Mouse (Mus musculus): ENCODE results near the gene Ckap5. TPM values are rescaled to one million over a fixed set of nuclear protein-coding genes. Genes with fewer than 3 reads are reported as not detected.
"Not testable (repeated sequence)": the region's sequence is repeated elsewhere in the genome, so short reads cannot be mapped to it uniquely, and the experiment has no call there.

The Ckap5 gene
- 59.8 and 69.1 TPM in 2 replicates for polyA plus RNA-seq (2012; rRNA removed)

- peak; percentile 92 to 96 for DNase-seq (ENCODE audit: extremely low spot score in 1 of 2, low spot score in 1 of 2)
Observed at GRCm38 (mm10) chr2:91526294-91527146, at the start of gene Ckap5. Ckap5 (plus strand) TSS chr2:91526762.

GRCm38 (mm10) chr2:91476841-91477240 is 49.7 kb upstream of the Ckap5 start:
- no peak for DNase-seq (ENCODE audit: extremely low spot score in 1 of 2, low spot score in 1 of 2)

GRCm38 (mm10) chr2:91480399-91480801 is 46.2 kb upstream of the Ckap5 start:
- no peak for DNase-seq (ENCODE audit: extremely low spot score in 1 of 2, low spot score in 1 of 2)

- DNase-seq (ENCODE audit: extremely low spot score in 1 of 2, low spot score in 1 of 2) = peak; percentile 46 to 93
Observed at GRCm38 (mm10) chr2:91480805-91481514, 45.6 kb upstream of the Ckap5 start.

- no peak for DNase-seq (ENCODE audit: extremely low spot score in 1 of 2, low spot score in 1 of 2)
Observed at GRCm38 (mm10) chr2:91484698-91485097, 41.9 kb upstream of the Ckap5 start.

GRCm38 (mm10) chr2:91485256-91485655 is 41.3 kb upstream of the Ckap5 start:
- no peak for DNase-seq (ENCODE audit: extremely low spot score in 1 of 2, low spot score in 1 of 2)

- peak in 1 of 2 experiments; percentile 47 for DNase-seq (ENCODE audit: extremely low spot score in 1 of 2, low spot score in 1 of 2)
Observed at GRCm38 (mm10) chr2:91487295-91487694, 39.3 kb upstream of the Ckap5 start.

- no peak for DNase-seq (ENCODE audit: extremely low spot score in 1 of 2, low spot score in 1 of 2)
Observed at GRCm38 (mm10) chr2:91492071-91492635, 34.4 kb upstream of the Ckap5 start.

GRCm38 (mm10) chr2:91493981-91494380 is 32.6 kb upstream of the Ckap5 start:
- DNase-seq (ENCODE audit: extremely low spot score in 1 of 2, low spot score in 1 of 2) = no peak

GRCm38 (mm10) chr2:91498093-91498719 is 28.4 kb upstream of the Ckap5 start:
- DNase-seq (ENCODE audit: extremely low spot score in 1 of 2, low spot score in 1 of 2) = no peak

- DNase-seq (ENCODE audit: extremely low spot score in 1 of 2, low spot score in 1 of 2) = peak in 1 of 2 experiments; percentile 21
Observed at GRCm38 (mm10) chr2:91508076-91508475, 18.5 kb upstream of the Ckap5 start.

GRCm38 (mm10) chr2:91517186-91517585 is 9.4 kb upstream of the Ckap5 start:
- DNase-seq (ENCODE audit: extremely low spot score in 1 of 2, low spot score in 1 of 2) = peak in 1 of 2 experiments; percentile 26

GRCm38 (mm10) chr2:91527147-91527486 is 555 bp downstream of the Ckap5 start:
- peak in 1 of 2 experiments; percentile 31 for DNase-seq (ENCODE audit: extremely low spot score in 1 of 2, low spot score in 1 of 2)

- DNase-seq (ENCODE audit: extremely low spot score in 1 of 2, low spot score in 1 of 2) = peak; percentile 53 to 71
Observed at GRCm38 (mm10) chr2:91537588-91538205, 11.1 kb downstream of the Ckap5 start.

- no peak for DNase-seq (ENCODE audit: extremely low spot score in 1 of 2, low spot score in 1 of 2)
Observed at GRCm38 (mm10) chr2:91568125-91568524, 41.6 kb downstream of the Ckap5 start.

GRCm38 (mm10) chr2:91580894-91581293 is 54.3 kb downstream of the Ckap5 start:
- DNase-seq (ENCODE audit: extremely low spot score in 1 of 2, low spot score in 1 of 2) = peak; percentile 17 to 52

- no peak for DNase-seq (ENCODE audit: extremely low spot score in 1 of 2, low spot score in 1 of 2)
Observed at GRCm38 (mm10) chr2:91586242-91586641, 59.7 kb downstream of the Ckap5 start.

GRCm38 (mm10) chr2:91600475-91600874 is 73.9 kb downstream of the Ckap5 start:
- peak; percentile 30 to 49 for DNase-seq (ENCODE audit: extremely low spot score in 1 of 2, low spot score in 1 of 2)

GRCm38 (mm10) chr2:91602389-91602788 is 75.8 kb downstream of the Ckap5 start:
- peak in 1 of 2 experiments; percentile 10 for DNase-seq (ENCODE audit: extremely low spot score in 1 of 2, low spot score in 1 of 2)

- not testable (repeated sequence) for DNase-seq (ENCODE audit: extremely low spot score in 1 of 2, low spot score in 1 of 2)
Observed at GRCm38 (mm10) chr2:91609370-91609769, 82.8 kb downstream of the Ckap5 start.

All from frontal cortex, adult 2 months (tissue).